Mouse (Mus musculus): ENCODE data around the gene Zfp523. TPM values are rescaled to one million over a fixed set of nuclear protein-coding genes. Genes with fewer than 3 reads are reported as not detected.
A peak's percentile ranks its signal among the peaks of the same experiment; 100 is the strongest.

Zfp523 gene
- 17.3 and 25.3 TPM in 2 replicates for polyA plus RNA-seq (2015; fragmentation: Nextera tagmentation; extraction: Ambion mirVana)

DNA sequence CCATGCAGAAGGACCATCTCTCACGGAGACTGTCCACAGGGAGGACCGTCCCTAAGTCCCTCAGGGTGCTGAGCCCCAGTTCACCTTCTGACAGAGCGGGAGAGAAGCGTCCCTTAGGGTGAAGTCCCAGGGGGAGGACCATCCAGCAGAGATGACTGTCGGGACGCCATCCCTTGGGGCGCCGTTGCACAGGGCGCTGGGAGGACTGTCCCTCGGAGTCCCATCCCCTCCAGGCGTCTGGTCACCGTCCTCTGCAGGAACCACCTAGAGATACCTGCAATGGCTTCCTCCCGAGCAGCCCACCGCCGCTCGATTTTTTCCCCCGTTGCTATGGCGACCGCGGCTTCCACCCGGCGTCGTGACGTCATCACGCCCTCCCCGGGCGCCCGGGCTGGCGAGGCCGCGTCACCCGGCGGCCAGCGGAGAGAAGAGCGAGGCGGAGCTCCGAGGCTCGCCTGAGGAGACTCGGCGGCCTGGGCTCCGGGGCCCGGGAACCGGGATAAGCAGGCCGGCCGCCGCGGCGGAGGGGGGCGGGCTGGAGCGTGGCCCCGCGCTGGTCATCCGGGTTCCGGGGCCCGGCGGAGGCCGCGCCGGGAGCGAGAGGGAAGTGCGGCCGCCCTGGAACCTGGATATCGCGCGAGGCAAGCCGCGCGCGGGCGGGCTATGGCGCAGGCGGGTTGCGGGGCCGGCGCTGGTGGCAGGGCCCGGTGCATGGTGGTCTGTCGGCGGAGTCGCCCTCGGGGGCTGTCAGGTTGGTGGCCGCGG lies at the start of gene Zfp523:
Zfp523 (plus strand) TSS at position 355 of the 765 bp plus-strand sequence.
- Histone ChIP-seq H3K27me3 (no peaks in the 10 kb centered on the region), H3K9me3 (replicated peaks) (no peaks in the 10 kb centered on the region), H3K4me3 (peak within 1 kb of the TSS; percentile 92), H3K36me3 (no peaks in the 10 kb centered on the region), H3K27ac (peak within 1 kb of the TSS; percentile 92), H3K9ac (peak within 1 kb of the TSS; percentile 97), H3K4me1 (replicated peaks) (peaks cover 61% of the 10 kb centered on the region), H3K4me2 (peak within 1 kb of the TSS; percentile 94)
- under 1% methylated on average over 76 of the region's 82 CpGs for WGBS
- ATAC-seq (replicated peaks; ENCODE audit: insufficient number of reproducible peaks, insufficient read depth, low FRiP score, low read depth): peak; percentile 80

DNA sequence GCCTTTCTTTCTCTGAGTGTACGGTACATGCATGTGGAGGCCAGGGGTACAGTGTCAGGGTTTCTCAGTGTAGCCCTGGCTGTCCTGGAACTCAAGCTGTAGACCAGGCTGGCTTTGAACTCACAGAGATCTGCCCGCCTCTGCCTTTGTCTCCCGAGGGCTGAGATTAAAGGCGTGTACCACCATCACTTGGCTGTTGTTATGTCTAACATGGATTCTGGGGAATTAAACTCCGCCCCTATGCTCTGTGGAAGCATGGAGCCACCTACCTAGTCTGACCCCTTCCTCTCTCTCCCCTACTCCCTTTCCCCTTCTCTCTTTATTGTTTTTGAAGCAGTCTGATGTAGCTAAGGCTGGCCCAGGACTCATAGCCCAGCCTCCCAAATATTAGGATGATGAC lies 47.1 kb upstream of the Zfp523 start:
- no peaks in the 10 kb centered on the region for H3K9me3 ChIP-seq (replicated peaks)
- H3K27me3 ChIP-seq: peaks cover 7% of the 10 kb centered on the region; the same call in 1 of the 2 replicates
- H3K4me1 ChIP-seq (replicated peaks): no peaks in the 10 kb centered on the region
- no peak overlapping the region for H3K9ac ChIP-seq
- no peak overlapping the region for H3K4me3 ChIP-seq
- H3K4me2 ChIP-seq: no peak overlapping the region
- no peaks in the 10 kb centered on the region for H3K36me3 ChIP-seq
- no peak for ATAC-seq (replicated peaks; ENCODE audit: insufficient number of reproducible peaks, insufficient read depth, low FRiP score, low read depth)
- 84% methylated on average over 5 of the region's 5 CpGs for WGBS
- no peak overlapping the region for H3K27ac ChIP-seq

DNA sequence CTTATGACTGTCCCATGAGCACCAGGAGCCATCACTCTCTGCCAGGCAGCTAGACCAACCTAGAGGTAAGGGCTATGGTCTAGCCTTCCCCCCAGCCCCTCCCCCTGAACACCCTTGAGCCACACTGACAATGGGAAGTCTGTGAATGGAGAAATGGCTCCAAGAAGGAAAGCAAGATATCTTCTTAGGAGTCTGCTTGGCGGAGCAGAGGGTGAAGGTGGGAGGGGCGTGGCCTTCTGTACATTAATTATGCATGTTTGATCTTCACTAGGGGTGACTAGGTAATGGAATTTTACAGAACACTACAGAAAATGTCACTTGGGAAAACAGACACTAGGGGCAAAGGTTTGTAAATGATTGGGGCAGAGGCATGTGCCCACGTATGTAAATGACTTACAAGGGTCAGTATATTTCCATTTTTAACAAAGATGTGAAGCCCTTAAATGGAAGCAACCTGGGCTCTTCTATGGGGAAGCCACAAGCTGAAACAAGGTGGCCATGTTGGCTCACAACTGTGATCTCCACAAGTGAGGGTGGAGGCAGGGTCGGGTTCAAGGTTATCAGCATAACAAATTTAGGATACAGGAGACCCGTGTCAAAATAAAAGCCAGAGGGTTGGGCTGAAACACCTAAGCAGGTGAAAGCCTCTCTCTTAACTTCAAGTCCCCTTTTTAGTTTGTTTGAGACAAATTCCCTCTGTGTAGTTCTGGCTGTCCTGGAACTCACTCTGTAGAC lies 46.4 kb upstream of the Zfp523 start:
- no peak overlapping the region for H3K4me2 ChIP-seq
- no peak overlapping the region for H3K9ac ChIP-seq
- 59% methylated on average over 5 of the region's 5 CpGs for WGBS
- H3K27ac ChIP-seq: no peak overlapping the region
- H3K36me3 ChIP-seq: no peaks in the 10 kb centered on the region
- no peak overlapping the region for H3K4me3 ChIP-seq
- peaks cover 7% of the 10 kb centered on the region; the same call in 1 of the 2 replicates for H3K27me3 ChIP-seq
- no peaks in the 10 kb centered on the region for H3K9me3 ChIP-seq (replicated peaks)
- no peak for ATAC-seq (replicated peaks; ENCODE audit: insufficient number of reproducible peaks, insufficient read depth, low FRiP score, low read depth)
- no peaks in the 10 kb centered on the region for H3K4me1 ChIP-seq (replicated peaks)

DNA sequence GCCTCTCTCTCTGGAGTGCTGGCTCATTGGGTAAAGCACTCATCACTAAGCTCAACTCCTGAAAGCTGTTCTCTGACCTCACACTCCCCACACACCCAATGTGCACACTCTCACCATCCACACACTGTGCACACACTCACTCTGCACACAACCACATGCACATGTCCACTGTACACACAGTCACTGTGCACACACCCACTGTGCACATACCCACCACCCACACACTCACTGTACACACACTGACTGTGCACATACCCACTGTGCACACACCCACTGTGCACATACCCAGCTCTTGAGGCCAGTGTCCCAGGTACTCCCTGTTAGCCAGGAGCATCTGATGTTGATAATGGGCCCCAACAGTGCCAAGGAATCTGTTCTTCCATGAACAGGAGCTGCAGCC lies 45.8 kb upstream of the Zfp523 start:
- Histone ChIP-seq H3K27ac (no peak overlapping the region), H3K36me3 (no peaks in the 10 kb centered on the region), H3K9me3 (replicated peaks) (no peaks in the 10 kb centered on the region), H3K9ac (no peak overlapping the region), H3K27me3 (peaks cover 7% of the 10 kb centered on the region; the same call in 1 of the 2 replicates), H3K4me3 (no peak overlapping the region), H3K4me2 (no peak overlapping the region), H3K4me1 (replicated peaks) (peaks cover 2% of the 10 kb centered on the region)
- ATAC-seq (replicated peaks; ENCODE audit: insufficient number of reproducible peaks, insufficient read depth, low FRiP score, low read depth): no peak

DNA sequence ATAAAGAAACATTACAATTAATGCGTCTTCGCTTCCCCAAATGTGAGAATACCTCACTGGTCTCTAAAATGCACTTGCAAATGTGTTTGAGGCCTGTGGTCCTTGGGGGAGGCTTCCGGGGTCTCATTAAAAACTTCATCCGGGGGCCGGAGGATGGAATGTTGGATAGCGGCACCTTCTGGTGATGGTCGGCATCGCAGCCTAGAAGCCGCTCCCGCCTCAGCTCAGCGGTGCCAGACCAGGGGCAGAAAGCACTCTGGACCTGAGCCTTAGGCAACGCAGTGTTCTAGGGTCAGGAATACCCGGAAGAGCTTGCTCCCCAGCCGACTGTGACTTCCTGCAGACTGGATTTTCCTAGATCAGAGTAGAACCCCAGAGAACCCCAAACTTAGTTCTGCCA lies 43.7 kb upstream of the Zfp523 start:
- H3K27ac ChIP-seq: no peak overlapping the region
- H3K9ac ChIP-seq: no peak overlapping the region
- WGBS: 4% methylated on average over 14 of the region's 14 CpGs
- no peak overlapping the region for H3K4me3 ChIP-seq
- H3K4me1 ChIP-seq (replicated peaks): peaks cover 9% of the 10 kb centered on the region
- no peak for ATAC-seq (replicated peaks; ENCODE audit: insufficient number of reproducible peaks, insufficient read depth, low FRiP score, low read depth)
- H3K4me2 ChIP-seq: peak overlapping the region; percentile 36
- peaks cover 14% of the 10 kb centered on the region for H3K27me3 ChIP-seq
- no peaks in the 10 kb centered on the region for H3K9me3 ChIP-seq (replicated peaks)
- H3K36me3 ChIP-seq: no peaks in the 10 kb centered on the region

DNA sequence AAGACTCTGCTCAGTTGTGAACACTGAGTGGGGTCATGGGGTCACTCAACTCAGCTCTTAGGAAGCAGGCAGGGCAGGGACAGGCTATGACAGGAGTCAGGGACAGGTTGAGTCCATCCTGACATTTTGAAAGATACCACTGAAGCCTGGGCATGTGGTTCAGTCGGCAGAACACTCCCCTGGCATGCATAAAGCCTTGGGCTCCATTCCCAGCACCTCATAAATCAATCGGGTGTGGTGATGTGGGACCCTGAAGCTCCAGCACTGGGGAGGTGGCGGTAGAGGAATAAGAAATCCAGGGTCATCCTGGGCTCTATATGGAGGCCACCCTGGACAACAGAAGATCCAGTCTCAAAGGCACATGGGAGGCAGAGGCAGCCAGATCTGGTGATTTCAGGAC lies 41.4 kb upstream of the Zfp523 start:
- no peak overlapping the region for H3K4me3 ChIP-seq
- no peaks in the 10 kb centered on the region for H3K36me3 ChIP-seq
- no peak overlapping the region for H3K4me2 ChIP-seq
- H3K4me1 ChIP-seq (replicated peaks): peaks cover 9% of the 10 kb centered on the region
- H3K27me3 ChIP-seq: peaks cover 33% of the 10 kb centered on the region
- no peaks in the 10 kb centered on the region for H3K9me3 ChIP-seq (replicated peaks)
- H3K9ac ChIP-seq: no peak overlapping the region
- no peak overlapping the region for H3K27ac ChIP-seq
- no peak for ATAC-seq (replicated peaks; ENCODE audit: insufficient number of reproducible peaks, insufficient read depth, low FRiP score, low read depth)
- WGBS: 66% methylated on average over 3 of the region's 3 CpGs

DNA sequence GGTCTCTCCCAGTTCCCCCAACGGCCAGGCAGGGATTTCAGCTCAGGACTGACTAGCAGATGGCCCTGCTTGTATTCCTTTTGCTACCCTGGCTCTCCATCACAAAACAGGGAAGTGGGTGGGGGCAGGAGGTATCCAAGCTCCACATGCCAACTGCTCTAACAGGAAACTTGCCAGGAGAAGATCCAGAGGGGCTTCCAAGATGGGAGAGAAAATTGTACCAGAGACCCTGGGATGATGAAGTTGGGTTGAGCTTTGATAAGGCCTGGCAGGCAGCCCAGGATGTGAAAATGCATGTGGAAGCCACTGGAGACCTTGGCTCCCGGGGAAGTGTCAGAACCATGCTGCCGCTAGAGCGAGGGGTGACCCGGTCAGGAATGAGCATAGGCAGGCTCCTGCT lies 40.7 kb upstream of the Zfp523 start:
- Histone ChIP-seq H3K36me3 (no peaks in the 10 kb centered on the region), H3K27ac (no peak overlapping the region), H3K9ac (no peak overlapping the region), H3K4me2 (no peak overlapping the region), H3K4me3 (no peak overlapping the region), H3K27me3 (peaks cover 41% of the 10 kb centered on the region), H3K4me1 (replicated peaks) (peaks cover 14% of the 10 kb centered on the region), H3K9me3 (replicated peaks) (no peaks in the 10 kb centered on the region)
- no peak for ATAC-seq (replicated peaks; ENCODE audit: insufficient number of reproducible peaks, insufficient read depth, low FRiP score, low read depth)
- 12% methylated on average over 5 of the region's 5 CpGs for WGBS

DNA sequence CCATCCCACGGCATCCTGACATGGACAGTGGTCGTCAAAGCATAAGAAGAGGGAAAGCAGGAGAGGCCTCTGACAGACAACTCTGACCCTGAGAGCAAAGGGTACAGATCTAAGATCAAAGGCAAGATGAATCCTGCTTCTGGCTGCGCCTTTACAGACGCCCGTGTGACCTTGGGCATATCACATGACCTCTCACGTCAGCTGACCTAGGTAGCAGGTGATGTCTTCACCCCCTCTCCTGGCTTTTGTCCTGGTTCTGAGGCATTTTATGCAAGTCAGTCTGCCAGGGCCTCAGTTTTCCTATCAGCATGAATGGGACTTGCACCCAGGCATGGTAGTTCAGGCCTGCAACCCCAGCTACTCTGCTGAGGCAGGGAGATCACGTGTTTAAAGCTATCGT lies 38.9 kb upstream of the Zfp523 start:
- Histone ChIP-seq H3K9ac (no peak overlapping the region), H3K36me3 (no peaks in the 10 kb centered on the region), H3K4me1 (replicated peaks) (peaks cover 31% of the 10 kb centered on the region), H3K4me2 (no peak overlapping the region), H3K27ac (no peak overlapping the region), H3K4me3 (no peak overlapping the region), H3K27me3 (peaks cover 58% of the 10 kb centered on the region), H3K9me3 (replicated peaks) (no peaks in the 10 kb centered on the region)
- ATAC-seq (replicated peaks; ENCODE audit: insufficient number of reproducible peaks, insufficient read depth, low FRiP score, low read depth): no peak
- 87% methylated on average over 8 of the region's 8 CpGs for WGBS

DNA sequence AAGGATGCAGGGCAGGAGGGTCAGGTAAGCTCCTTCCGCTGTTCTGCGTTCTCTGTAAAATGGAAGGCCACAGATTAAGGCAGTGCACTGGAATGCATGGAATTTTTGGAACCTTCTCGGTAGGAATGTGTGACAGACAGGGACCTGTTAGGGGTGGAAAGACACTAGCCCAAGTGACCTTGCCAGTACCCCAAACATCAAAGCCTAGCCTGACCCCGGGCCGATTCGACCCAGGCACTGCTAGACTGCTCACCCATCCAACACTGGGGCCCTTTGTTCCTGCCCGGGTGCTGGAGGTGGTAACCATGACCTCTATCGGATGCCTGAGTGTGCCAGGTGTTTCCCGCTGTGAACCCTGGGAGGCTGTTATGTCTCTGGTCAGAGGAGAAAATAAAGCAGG lies 38.2 kb upstream of the Zfp523 start:
- no peak for ATAC-seq (replicated peaks; ENCODE audit: insufficient number of reproducible peaks, insufficient read depth, low FRiP score, low read depth)
- H3K27ac ChIP-seq: no peak overlapping the region
- H3K4me3 ChIP-seq: no peak overlapping the region
- no peak overlapping the region for H3K4me2 ChIP-seq
- no peaks in the 10 kb centered on the region for H3K36me3 ChIP-seq
- peaks cover 36% of the 10 kb centered on the region for H3K4me1 ChIP-seq (replicated peaks)
- no peak overlapping the region for H3K9ac ChIP-seq
- no peaks in the 10 kb centered on the region for H3K9me3 ChIP-seq (replicated peaks)
- peaks cover 62% of the 10 kb centered on the region for H3K27me3 ChIP-seq
- 56% methylated on average over 9 of the region's 9 CpGs for WGBS

DNA sequence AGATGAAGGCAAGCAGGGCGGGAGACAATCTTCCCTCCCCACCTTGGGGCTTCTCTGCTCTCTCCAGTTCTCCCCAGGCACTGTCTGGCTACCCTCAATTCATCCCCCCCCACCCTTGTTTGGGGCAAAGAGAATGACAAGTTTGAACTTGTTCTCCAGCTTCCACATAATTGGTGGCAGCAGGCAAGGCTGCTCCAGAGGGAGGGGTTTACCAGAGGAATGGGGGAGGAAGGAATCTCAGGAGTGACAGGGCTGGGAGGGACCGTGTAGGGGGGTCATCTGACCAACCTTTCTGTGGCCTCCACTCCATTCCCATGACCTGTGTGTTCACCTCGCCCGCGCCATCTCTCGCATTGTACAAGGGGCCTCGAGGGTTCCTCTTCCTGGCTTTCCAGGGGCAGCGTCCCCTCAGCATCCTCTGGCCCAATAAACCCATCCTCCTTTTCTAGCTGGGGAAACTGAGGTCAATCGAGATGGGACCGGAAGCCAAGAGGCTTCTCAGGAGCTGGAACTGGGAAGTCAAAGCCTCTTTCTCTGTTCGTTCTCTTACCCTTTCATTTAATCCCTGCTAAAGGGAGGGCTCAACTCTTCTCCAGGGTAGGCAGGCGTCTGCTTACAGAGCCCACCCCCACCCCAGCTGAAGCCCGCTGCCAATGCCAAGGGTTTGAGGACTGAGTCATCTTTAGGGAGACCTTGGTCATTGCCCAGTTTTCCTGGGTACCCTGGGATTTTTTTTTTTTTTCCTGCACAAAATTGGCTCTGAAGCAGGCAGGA lies 36.3 kb upstream of the Zfp523 start:
- H3K27me3 ChIP-seq: peaks cover 74% of the 10 kb centered on the region
- H3K4me3 ChIP-seq: no peak overlapping the region
- no peak for ATAC-seq (replicated peaks; ENCODE audit: insufficient number of reproducible peaks, insufficient read depth, low FRiP score, low read depth)
- H3K4me2 ChIP-seq: peak overlapping the region; percentile 10; the same call in 1 of the 2 replicates
- 40% methylated on average over 13 of the region's 13 CpGs for WGBS
- H3K9ac ChIP-seq: no peak overlapping the region
- H3K9me3 ChIP-seq (replicated peaks): no peaks in the 10 kb centered on the region
- H3K4me1 ChIP-seq (replicated peaks): peaks cover 42% of the 10 kb centered on the region
- H3K27ac ChIP-seq: no peak overlapping the region
- H3K36me3 ChIP-seq: no peaks in the 10 kb centered on the region

DNA sequence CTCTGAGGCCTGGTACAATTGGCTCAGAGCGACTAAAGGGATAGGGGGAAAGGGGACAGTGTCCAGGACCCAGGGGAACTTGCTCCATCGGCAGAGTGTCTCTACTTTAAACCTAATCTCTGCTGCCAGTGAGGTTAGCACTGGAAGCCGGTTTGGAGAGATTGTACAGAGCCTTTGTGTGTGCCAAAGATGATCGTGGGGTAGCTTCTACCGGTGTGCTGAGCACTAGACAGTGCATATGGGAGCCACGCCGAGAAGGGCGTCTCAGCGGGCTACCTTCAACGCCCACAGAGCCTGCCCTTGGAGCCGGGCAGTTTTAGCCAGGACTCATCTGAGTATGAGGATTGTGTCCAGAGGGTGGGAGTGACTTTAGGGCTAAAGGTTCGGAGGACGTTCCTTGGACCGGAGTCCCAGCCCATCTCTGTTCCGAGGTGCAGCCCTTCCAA lies 35.7 kb upstream of the Zfp523 start:
- H3K4me2 ChIP-seq: peak overlapping the region; percentile 99
- H3K9me3 ChIP-seq (replicated peaks): no peaks in the 10 kb centered on the region
- no peak overlapping the region for H3K27ac ChIP-seq
- peak overlapping the region; percentile 66 for H3K4me3 ChIP-seq
- peak overlapping the region; percentile 38; the same call in 1 of the 2 replicates for H3K9ac ChIP-seq
- no peak for ATAC-seq (replicated peaks; ENCODE audit: insufficient number of reproducible peaks, insufficient read depth, low FRiP score, low read depth)
- no peaks in the 10 kb centered on the region for H3K36me3 ChIP-seq
- WGBS: 4% methylated on average over 15 of the region's 15 CpGs
- H3K4me1 ChIP-seq (replicated peaks): peaks cover 39% of the 10 kb centered on the region
- peaks cover 78% of the 10 kb centered on the region for H3K27me3 ChIP-seq
